Mouse (Mus musculus) gastrocnemius, adult 18-20 months (tissue): ENCODE measurements around the gene Iars2. TPM values are rescaled to one million over a fixed set of nuclear protein-coding genes. Genes with fewer than 3 reads are reported as not detected.

Source experiments
- microRNA-seq: library from miRNA; unstranded; fragments of <30 nt; microRNA quantifications from one replicate; pipeline ENCODE4 v1.2.0, GENCODE M21; 2021
- total RNA-seq, 2 experiments: library from RNA; stranded (reverse); gene quantifications; 2 replicates each; pipeline ENCODE4 v1.2.3; 2021

Iars2 gene
- total RNA-seq, 2 experiments from 2014 or later, result 39.4 to 41.7 TPM

Small RNAs within 50 kb of the gene (microRNA-seq; reads per million reads assigned to microRNA genes)
- gene Mir194-1 (1.7 reads per million), gene Mir215 (not detected), gene Mir664 (764 reads per million, percentile 80 among the genes with 10 or more reads in this experiment)

Other genes starting within 250 kb of the Iars2 start
- gene Rab3gap2, start 125.3 kb downstream of the Iars2 start, total RNA-seq, result 10 to 100 TPM; 17.6 to 17.8 TPM
- gene Bpnt1, start 2.8 kb upstream of the Iars2 start, total RNA-seq, result 10 to 100 TPM; 17.6 to 22.1 TPM
- gene Eprs, start 33.6 kb upstream of the Iars2 start, total RNA-seq, result 100 to 1,000 TPM; 130 to 135 TPM
- gene Slc30a10, start 125.5 kb upstream of the Iars2 start, total RNA-seq, result under 1 TPM in 1 of 2 experiments, not detected in 1; 0.05 TPM